Mouse (Mus musculus) left cerebral cortex, postnatal 4 days (tissue): ENCODE data around the gene Cenpu. TPM values are rescaled to one million over a fixed set of nuclear protein-coding genes. Genes with fewer than 3 reads are reported as not detected.
"Not testable (repeated sequence)": the region's sequence is repeated elsewhere in the genome, so short reads cannot be mapped to it uniquely, and the experiment has no call there.

ENCODE experiments used
- DNase-seq: peaks from one replicate; pipeline ENCODE4 v3.0.0-alpha.2; 2022
- intact Hi-C: fragments of 180-260 bp; cut with DNase I; formaldehyde crosslinking; loops from one replicate; pipeline ENCODE4 v1.15.1; 2025
- total RNA-seq, 2 experiments: library from RNA; stranded (reverse); gene quantifications; 2 replicates each; pipeline ENCODE4 v1.2.3; 2021

Gene Cenpu
- total RNA-seq, 2 experiments from 2014 or later = 4.6 to 5.8 TPM

GRCm38 (mm10) chr8:46547245-46547644, 4.6 kb upstream of the Cenpu start:
- intact Hi-C loops = loop anchor here (2.0 to 5.0 kb wide), 2 partner anchors 236 to 305 kb away; no protein-coding TSS in a partner anchor
- peak; percentile 30 for DNase-seq

DNA sequence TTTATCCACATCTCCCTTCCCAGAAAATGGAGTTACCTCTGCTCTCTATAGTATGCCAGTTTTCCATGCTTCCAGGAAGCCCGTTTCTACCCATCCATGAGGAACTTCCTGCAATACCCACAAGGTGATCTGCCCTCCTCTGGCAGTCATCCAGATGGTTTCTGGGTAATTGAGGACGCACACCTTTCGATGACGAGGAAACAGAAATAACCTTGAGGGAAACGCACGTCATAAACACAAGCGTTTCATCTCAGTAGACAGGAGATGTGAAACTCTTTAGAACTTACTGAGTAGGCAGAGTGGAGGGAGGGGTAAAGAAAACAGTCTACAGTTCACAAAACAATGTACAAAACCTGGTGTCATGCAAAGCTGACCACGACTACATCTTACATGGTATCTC, 1.8 kb upstream of the Cenpu start:
- intact Hi-C loops = no loop called here

DNA sequence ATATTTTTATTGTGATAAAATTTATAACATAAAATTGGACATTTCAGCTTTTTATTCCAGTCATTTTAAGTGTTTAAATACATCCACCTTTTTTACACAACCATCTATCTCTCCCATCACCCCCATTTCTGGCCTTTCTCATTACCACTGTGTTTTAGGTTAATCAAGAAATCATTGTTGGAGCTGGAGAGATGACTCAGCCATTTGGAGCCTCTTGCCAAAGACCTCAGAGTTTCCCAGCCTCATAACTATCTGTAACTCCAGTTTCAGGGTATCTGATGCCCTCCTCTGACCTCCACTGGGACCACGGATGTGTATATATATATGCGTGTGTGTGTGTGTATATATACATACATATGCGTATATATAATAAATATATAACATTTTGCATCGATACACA, 799 bp upstream of the Cenpu start:
- intact Hi-C loops = no loop called here
- DNase-seq = no peak

More for the DNA sequence above, 1.8 kb upstream of the Cenpu start:
- DNase-seq = no peak

GRCm38 (mm10) chr8:46552441-46552765, 575 bp downstream of the Cenpu start:
- intact Hi-C loops = no loop called here

GRCm38 (mm10) chr8:46559428-46559827, 7.6 kb downstream of the Cenpu start:
- intact Hi-C loops = no loop called here
- peak; percentile 61 for DNase-seq

More at GRCm38 (mm10) chr8:46552441-46552765, 575 bp downstream of the Cenpu start:
- peak; percentile 41 for DNase-seq

- DNase-seq = no peak
- intact Hi-C loops = no loop called here
Observed at GRCm38 (mm10) chr8:46562333-46562732, 10.5 kb downstream of the Cenpu start.

DNA sequence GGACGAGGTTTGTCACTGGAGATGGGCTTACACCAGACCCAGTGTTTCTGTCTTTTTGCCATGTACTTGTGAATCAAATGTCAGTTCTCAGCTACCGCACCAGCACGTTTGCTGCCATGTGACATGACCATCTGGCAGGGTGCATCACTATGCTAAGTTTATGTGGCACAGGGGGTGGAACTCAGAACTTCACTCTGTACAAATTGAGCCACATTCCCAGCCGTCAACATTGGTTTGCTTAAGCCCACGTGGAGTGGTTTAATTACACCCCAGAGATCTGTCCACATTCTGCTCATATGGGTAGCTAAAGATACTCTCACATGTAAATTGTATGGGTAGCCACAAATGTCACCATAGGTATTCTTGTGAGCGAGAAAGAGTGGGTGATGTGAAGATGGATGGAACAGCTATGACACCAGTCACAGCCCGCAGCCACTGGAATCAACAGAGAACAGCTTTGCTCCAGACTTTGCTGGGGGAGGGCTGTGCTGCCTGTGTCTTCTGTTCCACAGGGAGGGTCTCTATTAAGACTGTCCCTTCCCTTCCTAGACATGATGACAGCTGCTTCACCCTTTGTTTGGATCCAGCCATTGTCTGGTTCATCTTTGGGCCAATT, 15.2 kb downstream of the Cenpu start:
- DNase-seq = no peak
- intact Hi-C loops = no loop called here

GRCm38 (mm10) chr8:46567946-46568345, 16.1 kb downstream of the Cenpu start:
- intact Hi-C loops = no loop called here
- no peak for DNase-seq

GRCm38 (mm10) chr8:46568942-46569341, 17.1 kb downstream of the Cenpu start:
- DNase-seq = no peak
- intact Hi-C loops = no loop called here

DNA sequence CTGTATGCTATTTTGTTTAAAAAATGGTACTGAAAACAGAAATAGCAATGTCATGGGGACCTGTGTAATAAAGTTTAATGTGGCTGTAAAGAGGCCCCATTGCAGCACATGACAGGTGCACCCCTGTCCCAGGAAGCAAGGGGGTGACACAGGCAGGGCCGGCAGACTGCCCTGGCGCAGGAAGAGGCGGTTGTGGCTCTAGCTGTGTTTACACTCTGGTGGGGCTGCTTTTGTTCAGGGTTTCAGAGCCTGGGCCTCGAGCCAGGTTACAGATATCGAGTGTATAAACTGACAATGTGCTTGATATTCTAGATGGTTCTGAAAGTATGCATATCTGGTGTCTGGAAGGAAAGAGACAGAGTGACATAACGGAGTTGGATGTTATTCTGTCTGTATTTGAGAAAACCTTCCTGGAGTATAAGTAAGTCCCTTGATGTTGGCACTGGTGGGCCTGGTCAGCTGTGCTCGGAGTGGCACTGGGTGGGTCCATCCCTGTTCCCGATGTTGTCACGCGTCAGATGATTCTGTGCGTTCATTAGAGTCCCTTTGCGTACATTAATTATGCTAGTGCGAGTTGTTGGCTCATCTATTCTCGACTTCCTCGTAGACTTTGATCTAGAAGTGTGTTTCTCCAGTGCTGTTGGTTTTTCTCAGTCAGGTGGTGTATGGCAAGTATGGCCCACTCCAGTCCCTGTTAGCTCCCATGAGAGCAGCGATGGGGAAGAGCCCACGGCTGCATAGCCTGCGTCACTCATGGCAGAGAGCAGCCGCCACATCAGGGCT, 18.0 kb downstream of the Cenpu start:
- no peak for DNase-seq
- intact Hi-C loops = no loop called here

- intact Hi-C loops = no loop called here
- no peak for DNase-seq
Observed at GRCm38 (mm10) chr8:46570673-46571072, 18.8 kb downstream of the Cenpu start.

DNA sequence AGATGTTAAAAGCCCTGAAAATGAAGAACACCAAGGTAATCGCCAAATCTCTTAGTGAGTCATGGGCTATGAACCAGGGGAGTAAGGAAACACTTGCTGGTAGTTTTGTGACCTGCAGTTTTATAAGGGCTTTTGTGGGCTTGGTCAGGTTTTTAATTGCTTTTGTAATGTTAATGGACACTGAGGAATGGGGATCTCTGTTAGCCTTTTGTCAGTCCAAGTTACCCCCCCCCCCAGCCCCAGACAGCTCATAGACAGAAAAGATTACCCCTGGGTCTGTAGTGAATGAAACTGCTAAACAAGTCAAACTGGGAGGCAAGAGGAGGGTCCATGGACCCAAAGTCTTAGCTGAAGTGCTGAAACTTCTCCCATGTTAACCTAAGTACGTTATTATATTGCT, 21.6 kb downstream of the Cenpu start:
- no peak for DNase-seq
- intact Hi-C loops = no loop called here

- DNase-seq = no peak
Observed at GRCm38 (mm10) chr8:46573964-46574363, 22.1 kb downstream of the Cenpu start.

DNA sequence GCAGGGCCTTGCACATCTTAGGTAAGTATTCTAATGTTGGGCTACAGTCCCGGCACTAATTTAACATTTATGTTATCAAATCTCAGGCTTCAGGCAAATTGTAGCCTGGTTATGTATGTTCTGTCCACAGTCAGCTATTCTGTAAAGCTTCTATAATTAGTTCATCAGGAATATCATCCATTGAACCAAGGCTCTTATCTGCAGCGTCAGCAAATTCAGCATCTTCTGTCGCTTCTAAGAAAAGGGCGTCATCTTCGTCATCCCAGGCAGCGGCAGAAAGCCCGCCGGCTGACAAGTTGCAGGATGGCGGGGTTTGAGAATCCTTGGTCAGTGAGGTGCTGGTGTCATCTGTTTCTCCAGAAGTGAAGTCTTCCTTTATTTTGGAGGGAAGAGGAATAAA, 27.0 kb downstream of the Cenpu start:
- DNase-seq = no peak
- intact Hi-C loops = no loop called here

More at GRCm38 (mm10) chr8:46573964-46574363, 22.1 kb downstream of the Cenpu start:
- intact Hi-C loops = no loop called here

DNA sequence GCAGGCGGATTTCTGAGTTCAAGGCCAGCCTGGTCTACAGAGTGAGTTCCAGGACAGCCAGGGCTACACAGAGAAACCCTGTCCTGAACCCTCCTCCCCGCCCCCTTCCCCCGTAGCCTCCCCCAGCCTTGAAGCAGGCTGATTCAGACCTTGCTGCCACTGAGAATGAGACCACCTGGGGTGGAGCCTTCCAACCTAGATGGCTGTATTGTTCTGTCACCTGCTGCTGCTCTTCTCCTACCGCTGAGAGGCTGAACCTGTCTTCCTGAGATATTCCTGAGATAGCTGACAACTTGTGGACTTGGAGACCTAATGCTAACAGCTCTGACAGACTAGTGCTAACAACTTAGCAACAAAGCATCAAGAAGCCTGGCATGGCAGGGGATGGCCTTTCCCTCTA, 32.5 kb downstream of the Cenpu start:
- intact Hi-C loops = not testable (repeated sequence)

GRCm38 (mm10) chr8:46585576-46585975, 33.7 kb downstream of the Cenpu start:
- no peak for DNase-seq
- intact Hi-C loops = no loop called here

More for the DNA sequence above, 32.5 kb downstream of the Cenpu start:
- not testable (repeated sequence) for DNase-seq

- intact Hi-C loops = no loop called here
- no peak for DNase-seq
Observed at GRCm38 (mm10) chr8:46587911-46588310, 36.1 kb downstream of the Cenpu start.

GRCm38 (mm10) chr8:46588663-46589062, 36.8 kb downstream of the Cenpu start:
- intact Hi-C loops = no loop called here
- DNase-seq = no peak

GRCm38 (mm10) chr8:46593067-46593466, 41.2 kb downstream of the Cenpu start:
- peak; percentile 12 for DNase-seq
- intact Hi-C loops = no loop called here

- DNase-seq = peak; percentile 49
- intact Hi-C loops = no loop called here
Observed at GRCm38 (mm10) chr8:46593772-46594171, 41.9 kb downstream of the Cenpu start.

DNA sequence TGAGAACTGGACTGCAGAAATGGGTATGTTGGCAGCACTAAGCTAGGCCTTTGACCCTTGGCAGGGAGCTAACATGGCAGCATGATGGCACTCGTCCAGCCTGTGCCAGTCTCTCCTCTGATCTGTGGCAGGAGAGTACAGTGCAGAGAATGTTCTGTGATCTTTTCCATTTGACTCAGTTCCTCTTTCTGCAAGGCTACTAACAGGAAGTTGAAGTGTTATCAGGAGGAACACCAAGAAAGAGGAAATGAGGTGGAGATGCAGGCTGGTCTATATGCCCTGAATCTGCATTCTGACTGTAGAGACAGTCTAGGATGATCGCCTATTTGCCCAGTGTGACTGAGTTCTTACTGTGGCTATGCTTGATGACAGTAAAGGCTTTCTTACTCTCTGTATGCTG, 43.8 kb downstream of the Cenpu start:
- DNase-seq = no peak
- intact Hi-C loops = no loop called here

GRCm38 (mm10) chr8:46596530-46596929, 44.7 kb downstream of the Cenpu start:
- no peak for DNase-seq
- intact Hi-C loops = no loop called here
